Mouse (Mus musculus): ENCODE results near the gene Rnf4.
A peak's percentile ranks its signal among the peaks of the same experiment; 100 is the strongest.

The Rnf4 gene

GRCm38 (mm10) chr5:34336775-34337450, 824 bp downstream of the Rnf4 start:
- peak; percentile 42 for DNase-seq (ENCODE audit: low read depth, low spot score)

GRCm38 (mm10) chr5:34340246-34340645, 4.2 kb downstream of the Rnf4 start:
- no peak for DNase-seq (ENCODE audit: low read depth, low spot score)

GRCm38 (mm10) chr5:34352084-34352631, 16.1 kb downstream of the Rnf4 start:
- DNase-seq (ENCODE audit: low read depth, low spot score), result no peak

GRCm38 (mm10) chr5:34360261-34360660, 24.2 kb downstream of the Rnf4 start:
- no peak for DNase-seq (ENCODE audit: low read depth, low spot score)

GRCm38 (mm10) chr5:34363115-34363514, 27.0 kb downstream of the Rnf4 start:
- DNase-seq (ENCODE audit: low read depth, low spot score), result no peak

- peak; percentile 22 for DNase-seq (ENCODE audit: low read depth, low spot score)
These were observed 32.6 kb downstream of the Rnf4 start for GRCm38 (mm10) chr5:34368551-34369290.

- peak; percentile 80 for DNase-seq (ENCODE audit: low read depth, low spot score)
These were observed 33.4 kb downstream of the Rnf4 start, which contains the start of gene Fam193a for GRCm38 (mm10) chr5:34369341-34370021. Gene Fam193a, plus strand, starts transcription at chr5:34369933.

- peak; percentile 18 for DNase-seq (ENCODE audit: low read depth, low spot score)
These were observed 34.1 kb downstream of the Rnf4 start for GRCm38 (mm10) chr5:34370022-34370823.

GRCm38 (mm10) chr5:34370840-34371239, 34.8 kb downstream of the Rnf4 start:
- no peak for DNase-seq (ENCODE audit: low read depth, low spot score)

GRCm38 (mm10) chr5:34372141-34372540, 36.1 kb downstream of the Rnf4 start:
- DNase-seq (ENCODE audit: low read depth, low spot score), result no peak

GRCm38 (mm10) chr5:34372541-34372940, 36.5 kb downstream of the Rnf4 start:
- no peak for DNase-seq (ENCODE audit: low read depth, low spot score)

- DNase-seq (ENCODE audit: low read depth, low spot score), result no peak
These were observed 42.7 kb downstream of the Rnf4 start for GRCm38 (mm10) chr5:34378787-34379186.

- no peak for DNase-seq (ENCODE audit: low read depth, low spot score)
These were observed 45.6 kb downstream of the Rnf4 start for GRCm38 (mm10) chr5:34381700-34382099.

- DNase-seq (ENCODE audit: low read depth, low spot score), result no peak
These were observed 49.5 kb downstream of the Rnf4 start for GRCm38 (mm10) chr5:34385616-34386015.

- DNase-seq (ENCODE audit: low read depth, low spot score), result no peak
These were observed 50.7 kb downstream of the Rnf4 start for GRCm38 (mm10) chr5:34386744-34387143.

- DNase-seq (ENCODE audit: low read depth, low spot score), result no peak
These were observed 57.2 kb downstream of the Rnf4 start for GRCm38 (mm10) chr5:34393251-34393650.

GRCm38 (mm10) chr5:34395347-34395746, 59.3 kb downstream of the Rnf4 start:
- DNase-seq (ENCODE audit: low read depth, low spot score), result no peak

GRCm38 (mm10) chr5:34395850-34396540, 59.9 kb downstream of the Rnf4 start:
- no peak for DNase-seq (ENCODE audit: low read depth, low spot score)

GRCm38 (mm10) chr5:34397866-34398265, 61.8 kb downstream of the Rnf4 start:
- DNase-seq (ENCODE audit: low read depth, low spot score), result no peak

- no peak for DNase-seq (ENCODE audit: low read depth, low spot score)
These were observed 62.2 kb downstream of the Rnf4 start for GRCm38 (mm10) chr5:34398326-34398725.
